Mouse (Mus musculus) liver, embryonic 12.5 days (tissue): ENCODE results near the gene Golga7b. TPM values are rescaled to one million over a fixed set of nuclear protein-coding genes. Genes with fewer than 3 reads are reported as not detected.

Source experiments
- ATAC-seq: fragments of 200-750 bp; cut with Nextera tagmentation; 2 replicates; pipeline ENCODE4 v1.8.0; 2017; ENCODE audit warnings: moderate number of reproducible peaks, mild to moderate bottlenecking, moderate library complexity
- H3K27ac ChIP-seq: fragments of 300-500 bp; sonication (generic); 2 replicates; pipeline ENCODE4 v1.5.1; 2016; ENCODE audit warnings: mild to moderate bottlenecking
- H3K27me3 ChIP-seq: fragments of 300-500 bp; sonication (generic); replicated peaks from 2 replicates; pipeline ENCODE4 v1.6.1; 2016; ENCODE audit warnings: mild to moderate bottlenecking, moderate library complexity
- H3K36me3 ChIP-seq: fragments of 300-500 bp; sonication (generic); 2 replicates; pipeline ENCODE4 v1.6.1; 2016; ENCODE audit warnings: mild to moderate bottlenecking, moderate library complexity
- H3K4me1 ChIP-seq: fragments of 300-500 bp; sonication (generic); 2 replicates; pipeline ENCODE4 v1.6.1; 2016
- H3K4me2 ChIP-seq: fragments of 300-500 bp; sonication (generic); 2 replicates; pipeline ENCODE4 v1.6.1; 2016; ENCODE audit warnings: mild to moderate bottlenecking, moderate library complexity
- H3K4me3 ChIP-seq: fragments of 300-500 bp; sonication (generic); 2 replicates; pipeline ENCODE4 v1.5.1; 2016; ENCODE audit warnings: mild to moderate bottlenecking, moderate library complexity
- H3K9ac ChIP-seq: fragments of 300-500 bp; sonication (generic); 2 replicates; pipeline ENCODE4 v1.6.1; 2016; ENCODE audit warnings: mild to moderate bottlenecking, moderate library complexity
- H3K9me3 ChIP-seq: fragments of 300-500 bp; sonication (generic); replicated peaks from 2 replicates; pipeline ENCODE4 v1.6.1; 2016; ENCODE audit warnings: mild to moderate bottlenecking, moderate library complexity
- WGBS: fragments of 180-500 bp; shearing (Covaris S2); methylation state at CpG from one replicate; pipeline ENCODE4 v1.1.7; 2016; ENCODE audit not compliant: insufficient replicate concordance; 5-methylcytosine and 5-hydroxymethylcytosine counted together
- polyA plus RNA-seq: library from polyadenylated mRNA; unstranded; fragments of >200 nt; fragmentation: Nextera tagmentation; extraction: Ambion mirVana; gene quantifications from 2 replicates; pipeline ENCODE4 v1.2.1, GENCODE M21; 2016

Golga7b gene
- polyA plus RNA-seq, 1 experiment from 2014 or later, result 0.04 TPM

GRCm38 (mm10) chr19:42277288-42277687 lies 29.9 kb downstream of the Golga7b start:
- Histone ChIP-seq H3K9ac (no peak overlapping the region), H3K27ac (no peak overlapping the region), H3K9me3 (no peaks in the 10 kb centered on the region), H3K36me3 (no peaks in the 10 kb centered on the region), H3K27me3 (0 out of 2 replicates have a peak, but pooled peaks cover 7% of the 10 kb centered on the region), H3K4me1 (no peaks in the 10 kb centered on the region), H3K4me3 (no peak overlapping the region), H3K4me2 (no peak overlapping the region)
- no peak for ATAC-seq
- WGBS, result 68% methylated on average over 6 of the region's 6 CpGs

- 0 out of 2 replicates have a peak, but pooled peaks cover 7% of the 10 kb centered on the region for H3K27me3 ChIP-seq
- H3K9ac ChIP-seq, result no peak overlapping the region
- no peak overlapping the region for H3K4me3 ChIP-seq
- H3K9me3 ChIP-seq, result no peaks in the 10 kb centered on the region
- no peak for ATAC-seq
- no peaks in the 10 kb centered on the region for H3K36me3 ChIP-seq
- WGBS, result 70% methylated on average over 5 of the region's 5 CpGs
- H3K4me1 ChIP-seq, result no peaks in the 10 kb centered on the region
- H3K4me2 ChIP-seq, result no peak overlapping the region
- no peak overlapping the region for H3K27ac ChIP-seq
These were observed 31.1 kb downstream of the Golga7b start for GRCm38 (mm10) chr19:42278461-42278860.

GRCm38 (mm10) chr19:42279611-42280010 lies 32.2 kb downstream of the Golga7b start:
- WGBS, result 46% methylated on average over 3 of the region's 3 CpGs
- H3K36me3 ChIP-seq, result no peaks in the 10 kb centered on the region
- ATAC-seq, result no peak

GRCm38 (mm10) chr19:42284178-42284577 lies 36.8 kb downstream of the Golga7b start:
- Histone ChIP-seq H3K9me3 (no peaks in the 10 kb centered on the region), H3K4me1 (no peaks in the 10 kb centered on the region), H3K4me2 (no peak overlapping the region), H3K27ac (no peak overlapping the region), H3K4me3 (no peak overlapping the region), H3K36me3 (no peaks in the 10 kb centered on the region), H3K9ac (no peak overlapping the region), H3K27me3 (peaks cover 3% of the 10 kb centered on the region; the same call in 1 of the 2 replicates)
- 64% methylated on average over 8 of the region's 8 CpGs for WGBS
- ATAC-seq, result no peak

More at GRCm38 (mm10) chr19:42279611-42280010, 32.2 kb downstream of the Golga7b start:
- Histone ChIP-seq H3K9me3 (no peaks in the 10 kb centered on the region), H3K9ac (no peak overlapping the region), H3K4me3 (no peak overlapping the region), H3K27me3 (0 out of 2 replicates have a peak, but pooled peaks cover 7% of the 10 kb centered on the region), H3K27ac (no peak overlapping the region), H3K4me1 (no peaks in the 10 kb centered on the region), H3K4me2 (no peak overlapping the region)

GRCm38 (mm10) chr19:42288361-42288760 lies 41.0 kb downstream of the Golga7b start:
- no peak for ATAC-seq

GRCm38 (mm10) chr19:42290954-42291661 lies 43.7 kb downstream of the Golga7b start:
- Histone ChIP-seq H3K4me1 (no peaks in the 10 kb centered on the region), H3K9me3 (no peaks in the 10 kb centered on the region), H3K36me3 (no peaks in the 10 kb centered on the region), H3K27ac (no peak overlapping the region), H3K9ac (no peak overlapping the region), H3K4me2 (no peak overlapping the region), H3K4me3 (no peak overlapping the region), H3K27me3 (peaks cover 7% of the 10 kb centered on the region; the same call in 1 of the 2 replicates)
- 35% methylated on average over 7 of the region's 7 CpGs for WGBS
- ATAC-seq, result no peak

More at GRCm38 (mm10) chr19:42288361-42288760, 41.0 kb downstream of the Golga7b start:
- Histone ChIP-seq H3K9me3 (no peaks in the 10 kb centered on the region), H3K27me3 (peaks cover 7% of the 10 kb centered on the region; the same call in 1 of the 2 replicates), H3K4me2 (no peak overlapping the region), H3K4me1 (no peaks in the 10 kb centered on the region), H3K27ac (no peak overlapping the region), H3K9ac (no peak overlapping the region), H3K36me3 (no peaks in the 10 kb centered on the region), H3K4me3 (no peak overlapping the region)
- 49% methylated on average over 4 of the region's 4 CpGs for WGBS

- H3K36me3 ChIP-seq, result no peaks in the 10 kb centered on the region
- H3K4me2 ChIP-seq, result no peak overlapping the region
- H3K9ac ChIP-seq, result no peak overlapping the region
- 72% methylated on average over 8 of the region's 8 CpGs for whole genome bisulfite sequencing
- H3K27ac ChIP-seq, result no peak overlapping the region
- no peaks in the 10 kb centered on the region for H3K4me1 ChIP-seq
- peaks cover 7% of the 10 kb centered on the region; the same call in 1 of the 2 replicates for H3K27me3 ChIP-seq
- no peaks in the 10 kb centered on the region for H3K9me3 ChIP-seq
- ATAC-seq, result no peak
- no peak overlapping the region for H3K4me3 ChIP-seq
These were observed 44.7 kb downstream of the Golga7b start for GRCm38 (mm10) chr19:42292106-42292505.

- 65% methylated on average over 6 of the region's 6 CpGs for WGBS
- Histone ChIP-seq H3K9ac (no peak overlapping the region), H3K4me2 (no peak overlapping the region), H3K27me3 (peaks cover 7% of the 10 kb centered on the region; the same call in 1 of the 2 replicates), H3K36me3 (no peaks in the 10 kb centered on the region), H3K27ac (no peak overlapping the region), H3K9me3 (no peaks in the 10 kb centered on the region), H3K4me1 (no peaks in the 10 kb centered on the region), H3K4me3 (no peak overlapping the region)
- ATAC-seq, result no peak
These were observed 45.8 kb downstream of the Golga7b start for GRCm38 (mm10) chr19:42293216-42293615.

GRCm38 (mm10) chr19:42303210-42303813 lies 55.9 kb downstream of the Golga7b start:
- Histone ChIP-seq H3K4me3 (no peak overlapping the region), H3K4me1 (no peaks in the 10 kb centered on the region), H3K9me3 (no peaks in the 10 kb centered on the region), H3K36me3 (no peaks in the 10 kb centered on the region), H3K9ac (no peak overlapping the region), H3K27me3 (no peaks in the 10 kb centered on the region; the same call in 1 of the 2 replicates), H3K27ac (no peak overlapping the region), H3K4me2 (no peak overlapping the region)
- no peak for ATAC-seq
- WGBS, result 51% methylated on average over 12 of the region's 12 CpGs

GRCm38 (mm10) chr19:42304506-42304905 lies 57.1 kb downstream of the Golga7b start:
- WGBS, result 69% methylated on average over 13 of the region's 13 CpGs
- Histone ChIP-seq H3K9me3 (no peaks in the 10 kb centered on the region), H3K9ac (no peak overlapping the region), H3K27ac (no peak overlapping the region), H3K4me3 (no peak overlapping the region), H3K4me2 (no peak overlapping the region), H3K27me3 (no peaks in the 10 kb centered on the region; the same call in 1 of the 2 replicates), H3K4me1 (no peaks in the 10 kb centered on the region), H3K36me3 (no peaks in the 10 kb centered on the region)
- no peak for ATAC-seq

GRCm38 (mm10) chr19:42305746-42306145 lies 58.4 kb downstream of the Golga7b start:
- Histone ChIP-seq H3K27ac (no peak overlapping the region), H3K4me3 (no peak overlapping the region), H3K4me1 (no peaks in the 10 kb centered on the region), H3K4me2 (no peak overlapping the region), H3K9me3 (no peaks in the 10 kb centered on the region), H3K9ac (no peak overlapping the region), H3K27me3 (no peaks in the 10 kb centered on the region; the same call in 1 of the 2 replicates), H3K36me3 (no peaks in the 10 kb centered on the region)
- 38% methylated on average over 8 of the region's 8 CpGs for WGBS
- ATAC-seq, result no peak

- WGBS, result 17% methylated on average over 7 of the region's 7 CpGs
- Histone ChIP-seq H3K36me3 (no peaks in the 10 kb centered on the region), H3K4me1 (no peaks in the 10 kb centered on the region), H3K9ac (no peak overlapping the region), H3K27me3 (0 out of 2 replicates have a peak, but pooled peaks cover 2% of the 10 kb centered on the region), H3K4me3 (no peak overlapping the region), H3K27ac (no peak overlapping the region), H3K9me3 (no peaks in the 10 kb centered on the region), H3K4me2 (no peak overlapping the region)
- ATAC-seq, result no peak
These were observed 58.8 kb downstream of the Golga7b start for GRCm38 (mm10) chr19:42306202-42306601.
